Mouse (Mus musculus): ENCODE measurements around the gene Slc18b1.
"Not testable (repeated sequence)": the region's sequence is repeated elsewhere in the genome, so short reads cannot be mapped to it uniquely, and the experiment has no call there.

Slc18b1 gene

GRCm38 (mm10) chr10:23796551-23797503 is at the start of gene Slc18b1:
Slc18b1 (plus strand) TSS chr10:23796986.
- DNase-seq (ENCODE audit: low spot score) = peak; percentile 33

GRCm38 (mm10) chr10:23754166-23754565 is 42.6 kb upstream of the Slc18b1 start:
- no peak for DNase-seq (ENCODE audit: low spot score)

- DNase-seq (ENCODE audit: low spot score) = no peak
Measured at GRCm38 (mm10) chr10:23777288-23777945, 19.4 kb upstream of the Slc18b1 start.

GRCm38 (mm10) chr10:23780539-23781275 is 16.1 kb upstream of the Slc18b1 start:
- DNase-seq (ENCODE audit: low spot score) = no peak

GRCm38 (mm10) chr10:23781760-23782735 is 14.7 kb upstream of the Slc18b1 start:
- no peak for DNase-seq (ENCODE audit: low spot score)

GRCm38 (mm10) chr10:23782855-23783492 is 13.8 kb upstream of the Slc18b1 start:
- no peak for DNase-seq (ENCODE audit: low spot score)

- DNase-seq (ENCODE audit: low spot score) = no peak
Measured at GRCm38 (mm10) chr10:23783493-23783884, 13.3 kb upstream of the Slc18b1 start.

GRCm38 (mm10) chr10:23784121-23784520 is 12.7 kb upstream of the Slc18b1 start:
- DNase-seq (ENCODE audit: low spot score) = no peak

- DNase-seq (ENCODE audit: low spot score) = not testable (repeated sequence)
Measured at GRCm38 (mm10) chr10:23785599-23785998, 11.2 kb upstream of the Slc18b1 start.

- DNase-seq (ENCODE audit: low spot score) = no peak
Measured at GRCm38 (mm10) chr10:23786040-23786439, 10.7 kb upstream of the Slc18b1 start.

- DNase-seq (ENCODE audit: low spot score) = not testable (repeated sequence)
Measured at GRCm38 (mm10) chr10:23786631-23787038, 10.2 kb upstream of the Slc18b1 start.

GRCm38 (mm10) chr10:23787062-23787821 is 9.5 kb upstream of the Slc18b1 start, which contains the start of gene Rps12:
Rps12 (minus strand) TSS chr10:23787275.
- peak; percentile 99 for DNase-seq (ENCODE audit: low spot score)

- no peak for DNase-seq (ENCODE audit: low spot score)
Measured at GRCm38 (mm10) chr10:23788056-23788600, 8.7 kb upstream of the Slc18b1 start.

GRCm38 (mm10) chr10:23795871-23796520 is 790 bp upstream of the Slc18b1 start:
- DNase-seq (ENCODE audit: low spot score) = no peak

- no peak for DNase-seq (ENCODE audit: low spot score)
Measured at GRCm38 (mm10) chr10:23797606-23798005, 820 bp downstream of the Slc18b1 start.

GRCm38 (mm10) chr10:23798142-23798541 is 1.4 kb downstream of the Slc18b1 start:
- no peak for DNase-seq (ENCODE audit: low spot score)

- no peak for DNase-seq (ENCODE audit: low spot score)
Measured at GRCm38 (mm10) chr10:23799933-23800332, 3.1 kb downstream of the Slc18b1 start.

GRCm38 (mm10) chr10:23802911-23803310 is 6.1 kb downstream of the Slc18b1 start:
- DNase-seq (ENCODE audit: low spot score) = no peak

- DNase-seq (ENCODE audit: low spot score) = no peak
Measured at GRCm38 (mm10) chr10:23804665-23805064, 7.9 kb downstream of the Slc18b1 start.

All from urinary bladder, postnatal 25 days (tissue).